Mouse (Mus musculus): Measurements from ENCODE around the gene Klk8.

The Klk8 gene

DNA sequence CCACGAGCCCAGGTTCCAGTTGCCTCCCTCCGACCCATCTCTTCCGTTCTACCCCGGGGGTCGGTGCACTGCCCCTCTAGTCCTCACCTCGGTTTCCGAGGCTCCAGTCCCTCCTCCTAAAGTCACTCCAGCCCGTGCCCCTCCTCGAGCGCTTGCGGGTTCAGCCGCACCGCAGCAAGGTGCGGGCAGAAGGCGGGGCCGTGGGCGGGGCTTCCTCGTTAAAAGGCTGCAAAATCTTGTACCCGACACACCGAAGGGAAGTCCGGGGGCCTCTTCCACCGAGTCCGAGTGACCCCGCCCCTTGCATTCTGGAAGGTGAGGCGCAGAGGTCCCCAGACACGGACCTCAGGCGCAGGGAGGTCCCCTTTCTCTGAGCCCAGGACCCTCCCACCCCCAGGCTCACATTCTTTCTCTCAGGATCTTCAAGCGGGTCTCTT is at the start of gene Klk8:
Gene Klk8 (plus strand): TSS at position 245 of the 437 bp plus-strand sequence.
- H3K27me3 ChIP-seq (ENCODE audit: insufficient read depth, low read length), result peaks cover 33% of the 10 kb centered on the region
- peaks cover 13% of the 10 kb centered on the region for H3K36me3 ChIP-seq (ENCODE audit: insufficient read depth, low read length)
- TF ChIP-seq NANOG (IDR thresholded peaks at IDR 0.05; ENCODE audit: borderline replicate concordance, low read length), result no peak
- TF ChIP-seq CTCF (conservative IDR thresholded peaks at IDR 0.05; ENCODE audit: low read length), result no peak
- no peak for TF ChIP-seq POU5F1 (IDR thresholded peaks at IDR 0.05; ENCODE audit: borderline replicate concordance, low read length)
- H3K4me1 ChIP-seq (replicated peaks; ENCODE audit: low read depth, low read length), result peaks cover 57% of the 10 kb centered on the region
- peak within 1 kb of the TSS; percentile 82 for H3K4me3 ChIP-seq (replicated peaks; ENCODE audit: low read length)
- H3K9me3 ChIP-seq (ENCODE audit: low read length), result no peaks in the 10 kb centered on the region

DNA sequence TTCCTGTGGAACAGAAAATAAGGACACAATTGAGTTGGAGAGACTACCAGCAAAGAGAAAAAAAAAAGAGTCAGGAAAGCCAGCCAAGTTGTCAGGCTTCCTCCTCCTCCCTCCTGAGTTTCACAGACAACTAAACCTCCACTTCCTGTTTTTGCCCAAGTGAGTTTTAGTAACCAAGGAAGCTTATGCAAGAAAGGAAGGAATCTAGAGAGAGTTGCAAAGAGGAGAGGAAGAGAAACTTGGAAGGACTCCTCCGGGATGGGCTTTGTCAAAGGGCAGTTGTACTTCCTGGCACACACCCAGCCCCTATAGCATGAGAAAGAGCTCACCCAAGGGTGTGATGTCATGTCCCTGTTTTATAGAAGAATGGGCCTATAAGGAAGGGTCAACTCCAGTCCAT is 49.6 kb upstream of the Klk8 start:
- Histone ChIP-seq H3K36me3 (ENCODE audit: insufficient read depth, low read length) (no peaks in the 10 kb centered on the region), H3K4me1 (replicated peaks; ENCODE audit: low read depth, low read length) (no peaks in the 10 kb centered on the region), H3K27me3 (ENCODE audit: insufficient read depth, low read length) (no peaks in the 10 kb centered on the region), H3K4me3 (replicated peaks; ENCODE audit: low read length) (no peak overlapping the region), H3K9me3 (ENCODE audit: low read length) (no peaks in the 10 kb centered on the region)
- TF ChIP-seq NANOG (IDR thresholded peaks at IDR 0.05; ENCODE audit: borderline replicate concordance, low read length) (no peak), POU5F1 (IDR thresholded peaks at IDR 0.05; ENCODE audit: borderline replicate concordance, low read length) (no peak)

- Histone ChIP-seq H3K4me1 (replicated peaks; ENCODE audit: low read depth, low read length) (no peaks in the 10 kb centered on the region), H3K4me3 (replicated peaks; ENCODE audit: low read length) (no peak overlapping the region), H3K9me3 (ENCODE audit: low read length) (no peaks in the 10 kb centered on the region), H3K36me3 (ENCODE audit: insufficient read depth, low read length) (no peaks in the 10 kb centered on the region), H3K27me3 (ENCODE audit: insufficient read depth, low read length) (peaks cover 2% of the 10 kb centered on the region; the same call in 1 of the 2 replicates)
- no peak for TF ChIP-seq NANOG (IDR thresholded peaks at IDR 0.05; ENCODE audit: borderline replicate concordance, low read length)
- TF ChIP-seq CTCF (conservative IDR thresholded peaks at IDR 0.05; ENCODE audit: low read length), result no peak
- TF ChIP-seq POU5F1 (IDR thresholded peaks at IDR 0.05; ENCODE audit: borderline replicate concordance, low read length), result no peak
Observed at GRCm38 (mm10) chr7:43752806-43753205, 44.6 kb upstream of the Klk8 start.

DNA sequence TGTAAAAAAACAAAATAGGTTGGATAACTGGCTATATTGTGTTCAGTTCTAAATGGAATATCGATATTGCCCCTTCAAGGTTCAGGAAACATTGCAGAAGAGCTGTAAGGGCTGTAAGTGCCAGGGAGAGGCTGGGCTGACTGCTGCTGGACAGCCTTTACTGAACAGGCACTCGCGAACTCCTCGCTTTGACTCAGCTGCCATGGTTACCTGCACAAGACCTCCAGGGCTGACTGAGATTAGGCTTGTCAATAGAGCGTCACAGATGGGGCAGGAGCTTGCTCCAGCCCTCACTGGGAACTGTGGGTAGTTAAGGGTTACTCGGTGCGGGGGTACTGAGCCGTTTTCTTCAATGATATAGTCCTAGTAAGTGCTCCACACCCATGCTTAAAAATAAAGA is 30.9 kb upstream of the Klk8 start:
- Histone ChIP-seq H3K4me1 (replicated peaks; ENCODE audit: low read depth, low read length) (no peaks in the 10 kb centered on the region), H3K36me3 (ENCODE audit: insufficient read depth, low read length) (no peaks in the 10 kb centered on the region), H3K27me3 (ENCODE audit: insufficient read depth, low read length) (peaks cover 4% of the 10 kb centered on the region; the same call in 1 of the 2 replicates), H3K4me3 (replicated peaks; ENCODE audit: low read length) (no peak overlapping the region), H3K9me3 (ENCODE audit: low read length) (peaks cover 8% of the 10 kb centered on the region)
- no peak for TF ChIP-seq POU5F1 (IDR thresholded peaks at IDR 0.05; ENCODE audit: borderline replicate concordance, low read length)
- TF ChIP-seq NANOG (IDR thresholded peaks at IDR 0.05; ENCODE audit: borderline replicate concordance, low read length), result no peak
- TF ChIP-seq CTCF (conservative IDR thresholded peaks at IDR 0.05; ENCODE audit: low read length), result no peak

GRCm38 (mm10) chr7:43768597-43768996 is 28.8 kb upstream of the Klk8 start, which contains the start of gene Klk12:
Gene Klk12, plus strand, starts transcription at chr7:43768897.
- peaks cover 7% of the 10 kb centered on the region for H3K4me1 ChIP-seq (replicated peaks; ENCODE audit: low read depth, low read length)
- H3K36me3 ChIP-seq (ENCODE audit: insufficient read depth, low read length), result no peaks in the 10 kb centered on the region
- TF ChIP-seq POU5F1 (IDR thresholded peaks at IDR 0.05; ENCODE audit: borderline replicate concordance, low read length) (no peak), NANOG (IDR thresholded peaks at IDR 0.05; ENCODE audit: borderline replicate concordance, low read length) (no peak), CTCF (conservative IDR thresholded peaks at IDR 0.05; ENCODE audit: low read length) (no peak)
- H3K9me3 ChIP-seq (ENCODE audit: low read length), result no peaks in the 10 kb centered on the region
- H3K4me3 ChIP-seq (replicated peaks; ENCODE audit: low read length), result no peak within 1 kb of the TSS
- peaks cover 4% of the 10 kb centered on the region; the same call in 1 of the 2 replicates for H3K27me3 ChIP-seq (ENCODE audit: insufficient read depth, low read length)

GRCm38 (mm10) chr7:43769636-43770035 is 27.7 kb upstream of the Klk8 start:
- H3K4me1 ChIP-seq (replicated peaks; ENCODE audit: low read depth, low read length), result peaks cover 16% of the 10 kb centered on the region
- no peak for TF ChIP-seq CTCF (conservative IDR thresholded peaks at IDR 0.05; ENCODE audit: low read length)
- no peak for TF ChIP-seq NANOG (IDR thresholded peaks at IDR 0.05; ENCODE audit: borderline replicate concordance, low read length)
- TF ChIP-seq POU5F1 (IDR thresholded peaks at IDR 0.05; ENCODE audit: borderline replicate concordance, low read length), result no peak

DNA sequence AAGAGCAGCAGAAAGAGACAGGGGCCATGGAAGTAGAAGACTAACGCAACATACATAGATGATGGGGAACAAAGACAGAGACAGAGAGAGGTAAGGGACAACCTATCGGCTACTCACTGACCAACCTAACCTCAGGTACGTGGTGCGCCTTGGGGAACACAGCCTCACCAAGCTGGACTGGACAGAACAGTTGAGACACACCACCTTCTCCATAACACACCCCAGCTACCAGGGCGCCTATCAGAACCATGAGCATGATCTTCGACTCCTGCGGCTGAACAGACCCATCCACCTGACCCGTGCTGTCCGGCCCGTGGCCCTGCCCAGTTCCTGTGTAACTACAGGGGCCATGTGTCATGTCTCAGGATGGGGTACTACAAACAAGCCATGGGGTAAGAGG is 26.7 kb upstream of the Klk8 start:
- Histone ChIP-seq H3K4me3 (replicated peaks; ENCODE audit: low read length) (no peak overlapping the region), H3K36me3 (ENCODE audit: insufficient read depth, low read length) (no peaks in the 10 kb centered on the region), H3K4me1 (replicated peaks; ENCODE audit: low read depth, low read length) (peaks cover 26% of the 10 kb centered on the region), H3K27me3 (ENCODE audit: insufficient read depth, low read length) (peaks cover 4% of the 10 kb centered on the region; the same call in 1 of the 2 replicates), H3K9me3 (ENCODE audit: low read length) (no peaks in the 10 kb centered on the region)
- TF ChIP-seq POU5F1 (IDR thresholded peaks at IDR 0.05; ENCODE audit: borderline replicate concordance, low read length), result no peak
- no peak for TF ChIP-seq CTCF (conservative IDR thresholded peaks at IDR 0.05; ENCODE audit: low read length)
- no peak for TF ChIP-seq NANOG (IDR thresholded peaks at IDR 0.05; ENCODE audit: borderline replicate concordance, low read length)

More at GRCm38 (mm10) chr7:43769636-43770035, 27.7 kb upstream of the Klk8 start:
- Histone ChIP-seq H3K36me3 (ENCODE audit: insufficient read depth, low read length) (no peaks in the 10 kb centered on the region), H3K4me3 (replicated peaks; ENCODE audit: low read length) (no peak overlapping the region), H3K27me3 (ENCODE audit: insufficient read depth, low read length) (peaks cover 4% of the 10 kb centered on the region; the same call in 1 of the 2 replicates), H3K9me3 (ENCODE audit: low read length) (no peaks in the 10 kb centered on the region)

GRCm38 (mm10) chr7:43771916-43772315 is 25.5 kb upstream of the Klk8 start:
- H3K27me3 ChIP-seq (ENCODE audit: insufficient read depth, low read length), result peaks cover 4% of the 10 kb centered on the region; the same call in 1 of the 2 replicates
- no peak overlapping the region for H3K4me3 ChIP-seq (replicated peaks; ENCODE audit: low read length)
- TF ChIP-seq CTCF (conservative IDR thresholded peaks at IDR 0.05; ENCODE audit: low read length), result no peak
- TF ChIP-seq NANOG (IDR thresholded peaks at IDR 0.05; ENCODE audit: borderline replicate concordance, low read length), result no peak
- no peak for TF ChIP-seq POU5F1 (IDR thresholded peaks at IDR 0.05; ENCODE audit: borderline replicate concordance, low read length)
- H3K9me3 ChIP-seq (ENCODE audit: low read length), result no peaks in the 10 kb centered on the region
- H3K4me1 ChIP-seq (replicated peaks; ENCODE audit: low read depth, low read length), result peaks cover 38% of the 10 kb centered on the region
- H3K36me3 ChIP-seq (ENCODE audit: insufficient read depth, low read length), result no peaks in the 10 kb centered on the region

GRCm38 (mm10) chr7:43772901-43773300 is 24.5 kb upstream of the Klk8 start:
- Histone ChIP-seq H3K9me3 (ENCODE audit: low read length) (no peaks in the 10 kb centered on the region), H3K27me3 (ENCODE audit: insufficient read depth, low read length) (peaks cover 4% of the 10 kb centered on the region; the same call in 1 of the 2 replicates), H3K4me3 (replicated peaks; ENCODE audit: low read length) (no peak overlapping the region), H3K36me3 (ENCODE audit: insufficient read depth, low read length) (no peaks in the 10 kb centered on the region), H3K4me1 (replicated peaks; ENCODE audit: low read depth, low read length) (peaks cover 44% of the 10 kb centered on the region)
- no peak for TF ChIP-seq CTCF (conservative IDR thresholded peaks at IDR 0.05; ENCODE audit: low read length)
- TF ChIP-seq NANOG (IDR thresholded peaks at IDR 0.05; ENCODE audit: borderline replicate concordance, low read length), result no peak

Data from E14TG2a.4 (cell line).